Mouse (Mus musculus) lung, postnatal 10 days (tissue): ENCODE data around the gene Hsd11b1.
A peak's percentile ranks its signal among the peaks of the same experiment; 100 is the strongest.

Experiments used
- DNase-seq: peaks from one replicate; pipeline ENCODE4 v3.0.0; 2021

The Hsd11b1 gene

GRCm38 (mm10) chr1:193197494-193198205 lies 66.2 kb downstream of the Hsd11b1 start:
- no peak for DNase-seq

- DNase-seq, result no peak
These were observed 68.6 kb downstream of the Hsd11b1 start for GRCm38 (mm10) chr1:193195169-193195810.

GRCm38 (mm10) chr1:193194416-193195140 lies 69.3 kb downstream of the Hsd11b1 start:
- no peak for DNase-seq

- no peak for DNase-seq
These were observed 72.1 kb downstream of the Hsd11b1 start for GRCm38 (mm10) chr1:193191675-193192283.

GRCm38 (mm10) chr1:193189771-193190170 lies 74.1 kb downstream of the Hsd11b1 start:
- no peak for DNase-seq

GRCm38 (mm10) chr1:193189151-193189621 lies 74.7 kb downstream of the Hsd11b1 start:
- DNase-seq, result peak; percentile 74

- DNase-seq, result no peak
These were observed 75.6 kb downstream of the Hsd11b1 start for GRCm38 (mm10) chr1:193188257-193188656.

GRCm38 (mm10) chr1:193181104-193181503 lies 82.8 kb downstream of the Hsd11b1 start:
- DNase-seq, result no peak

GRCm38 (mm10) chr1:193174143-193174733 lies 89.6 kb downstream of the Hsd11b1 start:
- no peak for DNase-seq

- no peak for DNase-seq
These were observed 90.1 kb downstream of the Hsd11b1 start for GRCm38 (mm10) chr1:193173810-193174129.

- DNase-seq, result peak; percentile 98
These were observed 90.7 kb downstream of the Hsd11b1 start for GRCm38 (mm10) chr1:193172991-193173809.
